Mouse (Mus musculus) testis, adult 2 months (tissue): ENCODE results near the gene Hnrnpc.

Source experiments
- CTCF ChIP-seq: fragments of 200-500 bp; IDR thresholded peaks from 2 replicates; pipeline ENCODE4 v1.5.1; 2012; ENCODE audit warnings: low read depth, mild to moderate bottlenecking, inconsistent platforms, low read length, moderate library complexity; ENCODE audit not compliant: control insufficient read depth, insufficient read depth, insufficient replicate concordance
- POLR2A ChIP-seq: fragments of 200-500 bp; IDR thresholded peaks from 2 replicates; pipeline ENCODE4 v1.6.1; 2012; ENCODE audit warnings: low read depth, mild to moderate bottlenecking, inconsistent platforms, low read length, moderate library complexity; ENCODE audit not compliant: control insufficient read depth

- no peak for TF ChIP-seq POLR2A
- TF ChIP-seq CTCF = no peak
Measured at GRCm38 (mm10) chr14:52104677-52105285, 953 bp upstream of the Hnrnpc start.
